Mouse (Mus musculus): ENCODE results near the gene Mctp1. TPM values are rescaled to one million over a fixed set of nuclear protein-coding genes. Genes with fewer than 3 reads are reported as not detected.

Gene Mctp1
- polyA plus RNA-seq, 1 experiment from 2014 or later, result 0.47 TPM

GRCm38 (mm10) chr13:76611499-76611898, 227.2 kb downstream of the Mctp1 start:
- Histone ChIP-seq H3K9ac (no peak overlapping the region), H3K27ac (replicated peaks) (no peak overlapping the region), H3K4me1 (no peaks in the 10 kb centered on the region), H3K9me3 (no peaks in the 10 kb centered on the region), H3K27me3 (replicated peaks) (no peaks in the 10 kb centered on the region), H3K4me3 (no peak overlapping the region), H3K4me2 (no peak overlapping the region), H3K36me3 (no peaks in the 10 kb centered on the region)
- WGBS, result 66% methylated on average over 2 of the region's 2 CpGs
- ATAC-seq (ENCODE audit: extremely low read depth, insufficient number of reproducible peaks, low FRiP score, low TSS enrichment), result no peak

DNA sequence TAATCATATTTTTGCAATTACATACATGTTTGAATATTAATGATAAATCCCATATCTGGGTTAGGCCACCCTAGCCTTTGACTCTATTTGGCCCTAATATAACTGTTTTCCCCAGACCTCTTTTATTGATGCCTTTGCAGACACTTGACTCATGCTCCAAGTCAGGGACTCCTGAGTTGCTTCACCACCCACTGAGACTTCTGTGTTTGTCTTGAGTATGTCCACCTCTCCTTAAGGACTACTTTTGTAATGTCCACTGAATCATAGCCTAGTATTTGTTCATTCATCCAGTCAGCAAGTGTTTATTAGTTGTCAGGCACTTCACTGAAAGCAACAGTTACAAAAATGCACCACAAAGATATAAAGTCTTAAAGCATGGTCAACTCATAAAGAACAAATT, 235.8 kb downstream of the Mctp1 start:
- Histone ChIP-seq H3K9me3 (no peaks in the 10 kb centered on the region), H3K27me3 (replicated peaks) (no peaks in the 10 kb centered on the region), H3K4me1 (no peaks in the 10 kb centered on the region), H3K4me3 (no peak overlapping the region), H3K9ac (no peak overlapping the region), H3K4me2 (no peak overlapping the region), H3K36me3 (no peaks in the 10 kb centered on the region), H3K27ac (replicated peaks) (no peak overlapping the region)
- ATAC-seq (ENCODE audit: extremely low read depth, insufficient number of reproducible peaks, low FRiP score, low TSS enrichment), result no peak

GRCm38 (mm10) chr13:76620525-76620924, 236.2 kb downstream of the Mctp1 start:
- Histone ChIP-seq H3K27me3 (replicated peaks) (no peaks in the 10 kb centered on the region), H3K9me3 (no peaks in the 10 kb centered on the region), H3K4me2 (no peak overlapping the region), H3K9ac (no peak overlapping the region), H3K4me3 (no peak overlapping the region), H3K36me3 (no peaks in the 10 kb centered on the region), H3K27ac (replicated peaks) (no peak overlapping the region), H3K4me1 (no peaks in the 10 kb centered on the region)
- WGBS, result 45% methylated on average over 1 of the region's 1 CpGs
- ATAC-seq (ENCODE audit: extremely low read depth, insufficient number of reproducible peaks, low FRiP score, low TSS enrichment), result no peak

DNA sequence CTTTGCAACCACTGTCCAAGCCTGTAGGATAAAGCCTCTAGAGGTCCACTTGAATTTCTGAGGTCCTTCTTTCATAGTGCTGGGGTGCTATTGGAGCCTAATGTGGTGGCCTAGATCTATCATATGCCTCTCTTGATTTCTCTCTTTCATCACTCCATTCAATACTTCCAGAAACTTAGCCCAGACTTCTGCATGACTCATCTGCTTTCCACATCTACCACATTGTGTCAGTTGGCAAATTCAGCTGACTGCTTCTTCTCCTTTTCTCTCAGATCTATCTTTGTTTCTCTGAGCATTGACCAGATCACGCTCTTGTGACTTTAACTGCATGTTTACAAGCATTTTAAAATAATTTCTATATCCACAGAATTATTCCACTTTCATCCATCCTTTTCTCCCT, 249.4 kb downstream of the Mctp1 start:
- 58% methylated on average over 1 of the region's 1 CpGs for WGBS
- no peak for ATAC-seq (ENCODE audit: extremely low read depth, insufficient number of reproducible peaks, low FRiP score, low TSS enrichment)
- H3K4me2 ChIP-seq, result no peak overlapping the region

DNA sequence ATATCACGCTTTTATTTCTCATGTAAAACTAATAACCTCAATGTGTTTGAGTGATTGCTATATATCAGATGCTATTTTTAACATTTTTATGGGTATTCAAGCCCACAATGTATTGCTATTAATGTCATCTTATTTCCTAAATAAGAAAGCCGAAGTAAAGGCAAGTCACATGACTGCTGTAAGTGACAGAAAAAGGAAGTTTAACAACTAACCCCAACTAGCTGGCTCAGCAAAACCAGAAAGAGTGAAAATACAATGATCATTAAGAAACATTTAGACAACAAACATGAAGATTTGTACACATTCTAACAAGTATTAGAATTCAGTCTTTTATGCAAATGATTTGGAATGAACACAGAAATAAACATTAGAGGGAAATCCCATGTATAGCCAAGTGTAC, 253.9 kb downstream of the Mctp1 start:
- H3K4me1 ChIP-seq, result no peaks in the 10 kb centered on the region
- no peak overlapping the region for H3K9ac ChIP-seq
- H3K27me3 ChIP-seq (replicated peaks), result no peaks in the 10 kb centered on the region
- H3K4me2 ChIP-seq, result no peak overlapping the region
- WGBS, result 60% methylated on average over 2 of the region's 2 CpGs
- ATAC-seq (ENCODE audit: extremely low read depth, insufficient number of reproducible peaks, low FRiP score, low TSS enrichment), result no peak
- H3K36me3 ChIP-seq, result no peaks in the 10 kb centered on the region
- H3K9me3 ChIP-seq, result no peaks in the 10 kb centered on the region
- no peak overlapping the region for H3K27ac ChIP-seq (replicated peaks)
- H3K4me3 ChIP-seq, result no peak overlapping the region

More for the DNA sequence above, 249.4 kb downstream of the Mctp1 start:
- Histone ChIP-seq H3K4me1 (no peaks in the 10 kb centered on the region), H3K27me3 (replicated peaks) (no peaks in the 10 kb centered on the region), H3K27ac (replicated peaks) (no peak overlapping the region), H3K9ac (no peak overlapping the region), H3K4me3 (no peak overlapping the region), H3K36me3 (no peaks in the 10 kb centered on the region), H3K9me3 (no peaks in the 10 kb centered on the region)

DNA sequence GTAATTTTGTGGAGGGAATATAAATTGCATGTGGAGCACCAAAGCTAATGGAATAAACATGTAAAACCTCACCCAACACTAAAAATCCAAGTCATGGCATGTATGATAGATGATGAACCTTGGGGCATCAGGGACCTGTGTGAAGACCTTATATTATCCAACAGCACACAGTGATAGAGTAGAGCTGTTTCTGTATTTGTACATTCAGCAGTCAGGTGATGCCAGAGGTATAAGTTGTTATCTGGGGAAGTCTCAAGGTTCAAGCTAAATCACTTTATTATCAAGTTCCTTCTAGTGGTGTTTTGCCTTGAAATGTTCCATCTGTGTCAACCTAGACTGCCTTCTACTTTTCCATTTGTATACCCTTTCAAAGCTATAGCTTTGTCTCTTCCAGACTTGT, 275.2 kb downstream of the Mctp1 start:
- no peak overlapping the region for H3K4me2 ChIP-seq
- no peak for ATAC-seq (ENCODE audit: extremely low read depth, insufficient number of reproducible peaks, low FRiP score, low TSS enrichment)
- H3K9ac ChIP-seq, result no peak overlapping the region
- no peaks in the 10 kb centered on the region for H3K36me3 ChIP-seq
- no peak overlapping the region for H3K4me3 ChIP-seq
- H3K27me3 ChIP-seq (replicated peaks), result no peaks in the 10 kb centered on the region
- H3K4me1 ChIP-seq, result no peaks in the 10 kb centered on the region
- H3K27ac ChIP-seq (replicated peaks), result no peak overlapping the region
- H3K9me3 ChIP-seq, result no peaks in the 10 kb centered on the region

- no peaks in the 10 kb centered on the region for H3K9me3 ChIP-seq
- H3K27me3 ChIP-seq (replicated peaks), result no peaks in the 10 kb centered on the region
- H3K4me2 ChIP-seq, result no peak overlapping the region
- no peak overlapping the region for H3K9ac ChIP-seq
- no peaks in the 10 kb centered on the region for H3K36me3 ChIP-seq
- H3K4me3 ChIP-seq, result no peak overlapping the region
- ATAC-seq (ENCODE audit: extremely low read depth, insufficient number of reproducible peaks, low FRiP score, low TSS enrichment), result no peak
- no peaks in the 10 kb centered on the region for H3K4me1 ChIP-seq
- H3K27ac ChIP-seq (replicated peaks), result no peak overlapping the region
These were observed 297.0 kb downstream of the Mctp1 start for GRCm38 (mm10) chr13:76681286-76681685.

DNA sequence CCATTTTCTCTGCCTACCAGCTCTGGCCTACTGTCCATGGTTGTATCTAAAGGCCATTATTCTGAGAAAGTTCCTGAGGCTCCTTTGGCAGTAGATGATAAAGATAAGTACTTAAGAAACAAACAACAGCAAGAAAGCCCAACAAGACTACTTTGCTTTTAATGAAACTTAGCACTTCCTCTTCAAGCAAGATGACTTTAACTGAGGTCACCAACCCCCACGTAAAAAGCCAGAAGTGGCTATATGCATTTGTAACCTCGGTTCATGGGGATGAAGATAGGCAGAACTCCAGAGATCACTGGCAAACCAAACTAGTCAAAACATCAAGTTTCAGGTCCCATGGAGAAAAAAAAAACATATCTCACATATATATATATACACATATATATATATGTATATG, 305.0 kb downstream of the Mctp1 start:
- Histone ChIP-seq H3K9me3 (no peaks in the 10 kb centered on the region), H3K27me3 (replicated peaks) (no peaks in the 10 kb centered on the region), H3K36me3 (no peaks in the 10 kb centered on the region), H3K27ac (replicated peaks) (no peak overlapping the region), H3K4me2 (no peak overlapping the region), H3K4me3 (no peak overlapping the region), H3K9ac (no peak overlapping the region), H3K4me1 (no peaks in the 10 kb centered on the region)
- 82% methylated on average over 2 of the region's 2 CpGs for WGBS
- ATAC-seq (ENCODE audit: extremely low read depth, insufficient number of reproducible peaks, low FRiP score, low TSS enrichment), result no peak

GRCm38 (mm10) chr13:76690143-76690542, 305.8 kb downstream of the Mctp1 start:
- no peak for ATAC-seq (ENCODE audit: extremely low read depth, insufficient number of reproducible peaks, low FRiP score, low TSS enrichment)

GRCm38 (mm10) chr13:76690697-76691096, 306.4 kb downstream of the Mctp1 start:
- no peaks in the 10 kb centered on the region for H3K9me3 ChIP-seq
- no peak overlapping the region for H3K4me3 ChIP-seq
- H3K4me2 ChIP-seq, result no peak overlapping the region
- no peaks in the 10 kb centered on the region for H3K36me3 ChIP-seq
- ATAC-seq (ENCODE audit: extremely low read depth, insufficient number of reproducible peaks, low FRiP score, low TSS enrichment), result no peak
- H3K4me1 ChIP-seq, result no peaks in the 10 kb centered on the region
- no peak overlapping the region for H3K27ac ChIP-seq (replicated peaks)
- H3K9ac ChIP-seq, result no peak overlapping the region
- 49% methylated on average over 1 of the region's 1 CpGs for WGBS
- H3K27me3 ChIP-seq (replicated peaks), result no peaks in the 10 kb centered on the region

More at GRCm38 (mm10) chr13:76690143-76690542, 305.8 kb downstream of the Mctp1 start:
- H3K27me3 ChIP-seq (replicated peaks), result no peaks in the 10 kb centered on the region
- no peak overlapping the region for H3K27ac ChIP-seq (replicated peaks)
- no peak overlapping the region for H3K4me2 ChIP-seq
- no peak overlapping the region for H3K9ac ChIP-seq
- H3K4me1 ChIP-seq, result no peaks in the 10 kb centered on the region
- no peak overlapping the region for H3K4me3 ChIP-seq
- no peaks in the 10 kb centered on the region for H3K36me3 ChIP-seq
- H3K9me3 ChIP-seq, result no peaks in the 10 kb centered on the region

DNA sequence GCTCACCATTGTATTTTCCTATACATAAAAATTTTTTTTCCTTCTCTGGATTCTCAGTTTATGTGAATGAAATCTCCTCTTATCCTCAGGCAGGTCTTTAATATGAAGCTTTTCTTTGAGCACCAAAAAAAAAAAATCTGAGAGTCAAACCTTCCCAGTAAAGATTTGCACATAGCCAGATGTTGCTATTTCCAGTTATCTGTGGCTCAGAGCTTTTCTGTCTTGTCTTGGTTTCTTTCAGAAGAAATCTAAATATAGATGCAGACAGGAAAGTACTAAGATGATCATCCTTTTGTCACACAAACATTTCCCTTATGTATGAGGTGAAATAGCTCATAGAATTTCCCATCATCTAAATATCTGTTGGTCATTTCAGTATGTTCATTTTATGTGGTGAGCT, 349.7 kb downstream of the Mctp1 start:
- no peak overlapping the region for H3K4me3 ChIP-seq
- H3K36me3 ChIP-seq, result no peaks in the 10 kb centered on the region

GRCm38 (mm10) chr13:76750663-76751429, 366.5 kb downstream of the Mctp1 start:
- no peak overlapping the region for H3K4me3 ChIP-seq
- H3K9ac ChIP-seq, result no peak overlapping the region
- ATAC-seq (ENCODE audit: extremely low read depth, insufficient number of reproducible peaks, low FRiP score, low TSS enrichment), result no peak
- 67% methylated on average over 4 of the region's 4 CpGs for WGBS
- no peak overlapping the region for H3K27ac ChIP-seq (replicated peaks)
- H3K27me3 ChIP-seq (replicated peaks), result no peaks in the 10 kb centered on the region
- no peaks in the 10 kb centered on the region for H3K9me3 ChIP-seq
- no peaks in the 10 kb centered on the region for H3K36me3 ChIP-seq
- no peaks in the 10 kb centered on the region for H3K4me1 ChIP-seq
- no peak overlapping the region for H3K4me2 ChIP-seq

More for the DNA sequence above, 349.7 kb downstream of the Mctp1 start:
- ATAC-seq (ENCODE audit: extremely low read depth, insufficient number of reproducible peaks, low FRiP score, low TSS enrichment), result no peak
- Histone ChIP-seq H3K9ac (no peak overlapping the region), H3K27me3 (replicated peaks) (no peaks in the 10 kb centered on the region), H3K9me3 (no peaks in the 10 kb centered on the region), H3K4me2 (no peak overlapping the region), H3K27ac (replicated peaks) (no peak overlapping the region), H3K4me1 (no peaks in the 10 kb centered on the region)
